ENCODE assay signal across 8 mouse cellular contexts in genomic region chr17:55931553-55932502, GRCm38 (mm10). TPM values are rescaled to one million over a fixed set of nuclear protein-coding genes. Genes with fewer than 3 reads are reported as not detected.
DNase-seq lines count a peak whose midpoint lies in the region; ATAC-seq and TF ChIP-seq lines count a peak whose summit lies in the region.

No protein-coding gene starts in this region.

- no peaks in the 10 kb centered on the region for H3K27me3 ChIP-seq in liver, adult 2 months (ENCODE audit: control insufficient read depth, insufficient read depth, low read length)
- H3K27me3 ChIP-seq in midbrain, postnatal 0 days (ENCODE audit: insufficient read depth, low read length) = no peaks in the 10 kb centered on the region
- no peaks in the 10 kb centered on the region for H3K27me3 ChIP-seq in stomach, embryonic 14.5 days (ENCODE audit: control insufficient read depth, insufficient read depth, low read length)

- peak; percentile 97 for ATAC-seq in midbrain, postnatal 0 days (ENCODE audit: low FRiP score)
- peak; percentile 95 for ATAC-seq in stomach, embryonic 14.5 days (ENCODE audit: insufficient number of reproducible peaks, insufficient read depth, low FRiP score, low read depth)

- no peaks in the 10 kb centered on the region for H3K4me1 ChIP-seq in liver, adult 2 months (ENCODE audit: control insufficient read depth, insufficient read depth, low read length)
- H3K4me1 ChIP-seq in midbrain, postnatal 0 days (ENCODE audit: insufficient read depth, low read length) = no peaks in the 10 kb centered on the region
- H3K4me1 ChIP-seq in stomach, embryonic 14.5 days (ENCODE audit: control insufficient read depth, insufficient read depth, low read length) = no peaks in the 10 kb centered on the region

- 1% methylated on average over 33 of the region's 33 CpGs for WGBS in liver, adult 2 months
- 3% methylated on average over 26 of the region's 33 CpGs for WGBS in midbrain, postnatal 0 days
- WGBS in stomach, embryonic 14.5 days = under 1% methylated on average over 33 of the region's 33 CpGs

- peak overlapping the region; percentile 17 for H3K27ac ChIP-seq in liver, adult 2 months (replicated peaks; ENCODE audit: insufficient read depth, low read depth, low read length)
- H3K27ac ChIP-seq in midbrain, postnatal 0 days (ENCODE audit: low read depth, low read length) = peak overlapping the region; percentile 90
- peak overlapping the region; percentile 35 for H3K27ac ChIP-seq in stomach, embryonic 14.5 days (ENCODE audit: low read length)

- H3K9me3 ChIP-seq in midbrain, postnatal 0 days (ENCODE audit: low read length) = no peaks in the 10 kb centered on the region
- no peaks in the 10 kb centered on the region for H3K9me3 ChIP-seq in stomach, embryonic 14.5 days (ENCODE audit: control insufficient read depth, low read depth, low read length)

- 0 out of 2 replicates have a peak, but pooled peaks have one; percentile 15 for TF ChIP-seq POLR2A in liver, adult 2 months (IDR thresholded peaks at IDR 0.05; ENCODE audit: extremely low read depth, insufficient read depth, low read length)

- H3K4me3 ChIP-seq in liver, adult 2 months (ENCODE audit: insufficient read depth, low read depth, low read length) = peak overlapping the region; percentile 71
- peak overlapping the region; percentile 56 for H3K4me3 ChIP-seq in midbrain, postnatal 0 days (ENCODE audit: low read depth, low read length)
- peak overlapping the region; percentile 55 for H3K4me3 ChIP-seq in stomach, embryonic 14.5 days (ENCODE audit: low read depth, low read length)

- peak overlapping the region; percentile 69 for H3K4me2 ChIP-seq in midbrain, postnatal 0 days (ENCODE audit: low read depth, low read length, poor library complexity, severe bottlenecking)
- peak overlapping the region; percentile 54 for H3K4me2 ChIP-seq in stomach, embryonic 14.5 days (replicated peaks; ENCODE audit: low read depth, low read length)

- H3K9ac ChIP-seq in liver, adult 2 months (ENCODE audit: low read depth, low read length) = peak overlapping the region; percentile 61
- H3K9ac ChIP-seq in midbrain, postnatal 0 days (replicated peaks; ENCODE audit: low read length, poor library complexity, severe bottlenecking) = peak overlapping the region; percentile 76
- H3K9ac ChIP-seq in stomach, embryonic 14.5 days (replicated peaks; ENCODE audit: low read depth, low read length) = peak overlapping the region; percentile 71

- peak; percentile 59 for DNase-seq in urinary bladder, postnatal 14 days (ENCODE audit: low spot score)
- DNase-seq in urinary bladder, postnatal 10 days (ENCODE audit: low spot score) = no peak
- peak; percentile 71 to 76 for DNase-seq in cerebellum, postnatal 25 days
- DNase-seq in frontal cortex, postnatal 14 days (ENCODE audit: low spot score in 2 of 2) = peak; percentile 60 to 64
- peak; percentile 77 for DNase-seq in kidney, adult 18-20 months
- DNase-seq in liver, adult 2 months (ENCODE audit: extremely low read depth, low read depth, low spot score) = peak; percentile 64
- peak; percentile 82 for DNase-seq in midbrain, postnatal 0 days (ENCODE audit: low spot score)

- H3K36me3 ChIP-seq in liver, adult 2 months (ENCODE audit: control insufficient read depth, insufficient read depth, low read length) = no peaks in the 10 kb centered on the region
- no peaks in the 10 kb centered on the region for H3K36me3 ChIP-seq in midbrain, postnatal 0 days (ENCODE audit: insufficient read depth, low read length)
- H3K36me3 ChIP-seq in stomach, embryonic 14.5 days (ENCODE audit: control insufficient read depth, insufficient read depth, low read length) = no peaks in the 10 kb centered on the region

- TF ChIP-seq CTCF in liver, adult 2 months (IDR thresholded peaks at IDR 0.05; ENCODE audit: low read depth, low read length) = no peak
- TF ChIP-seq CTCF in midbrain, postnatal 0 days (IDR thresholded peaks at IDR 0.05) = peak; percentile 51

- H3K79me2 ChIP-seq in liver, adult 2 months (ENCODE audit: control insufficient read depth, insufficient read depth, low read length) = no peaks in the 10 kb centered on the region

RNA-seq across cellular contexts. Expression of gene Zfp119b, which starts 17.5 kb away (rescaled TPM):
- total RNA-seq in liver, adult 2 months (2014; rRNA removed) = 3.1 and 4.3 TPM in 2 replicates
- 0.26 and 0.40 TPM in 2 replicates for polyA plus RNA-seq in liver, adult 2 months (2012; rRNA removed)
- total RNA-seq in midbrain, postnatal 0 days (2014; rRNA removed) = 2.8 and 3.5 TPM in 2 replicates
- 5.7 and 6.6 TPM in 2 replicates for polyA plus RNA-seq in midbrain, postnatal 0 days (2015; fragmentation: Nextera tagmentation; extraction: Ambion mirVana)
- 4.6 and 7.7 TPM in 2 replicates for polyA plus RNA-seq in stomach, embryonic 14.5 days (2014; fragmentation: Nextera tagmentation; extraction: Ambion mirVana)

RNA-seq across cellular contexts. Expression of gene Ebi3, which starts 20.6 kb away (rescaled TPM):
- 0.18 and 1.3 TPM in 2 replicates for total RNA-seq in liver, adult 2 months (2014; rRNA removed)
- 0.61 and 2.3 TPM in 2 replicates for polyA plus RNA-seq in liver, adult 2 months (2012; rRNA removed)
- 2.5 and 3.0 TPM in 2 replicates for total RNA-seq in midbrain, postnatal 0 days (2014; rRNA removed)
- 7.4 and 8.2 TPM in 2 replicates for polyA plus RNA-seq in midbrain, postnatal 0 days (2015; fragmentation: Nextera tagmentation; extraction: Ambion mirVana)
- 2.7 and 3.1 TPM in 2 replicates for polyA plus RNA-seq in stomach, embryonic 14.5 days (2014; fragmentation: Nextera tagmentation; extraction: Ambion mirVana)

RNA-seq across cellular contexts. Expression of gene Yju2, which starts 27.1 kb away (rescaled TPM):
- 3.6 and 4.1 TPM in 2 replicates for total RNA-seq in liver, adult 2 months (2014; rRNA removed)
- 3.4 and 4.1 TPM in 2 replicates for polyA plus RNA-seq in liver, adult 2 months (2012; rRNA removed)
- total RNA-seq in midbrain, postnatal 0 days (2014; rRNA removed) = 9.8 and 10.1 TPM in 2 replicates
- 14.6 and 16.1 TPM in 2 replicates for polyA plus RNA-seq in midbrain, postnatal 0 days (2015; fragmentation: Nextera tagmentation; extraction: Ambion mirVana)
- 20.8 and 21.8 TPM in 2 replicates for polyA plus RNA-seq in stomach, embryonic 14.5 days (2014; fragmentation: Nextera tagmentation; extraction: Ambion mirVana)

RNA-seq across cellular contexts. Expression of gene Shd, which starts 38.4 kb away (rescaled TPM):
- not detected in 2 replicates for total RNA-seq in liver, adult 2 months (2014; rRNA removed)
- 0.20 and 0.35 TPM in 2 replicates for polyA plus RNA-seq in liver, adult 2 months (2012; rRNA removed)
- 227 and 253 TPM in 2 replicates for total RNA-seq in midbrain, postnatal 0 days (2014; rRNA removed)
- 172 and 188 TPM in 2 replicates for polyA plus RNA-seq in midbrain, postnatal 0 days (2015; fragmentation: Nextera tagmentation; extraction: Ambion mirVana)
- 12.1 and 16.6 TPM in 2 replicates for polyA plus RNA-seq in stomach, embryonic 14.5 days (2014; fragmentation: Nextera tagmentation; extraction: Ambion mirVana)

RNA-seq across cellular contexts. Expression of gene Zfp959, which starts 39.9 kb away (rescaled TPM):
- total RNA-seq in liver, adult 2 months (2014; rRNA removed) = 5.8 and 8.3 TPM in 2 replicates
- 0.77 and 1.2 TPM in 2 replicates for polyA plus RNA-seq in liver, adult 2 months (2012; rRNA removed)
- total RNA-seq in midbrain, postnatal 0 days (2014; rRNA removed) = 7.0 and 9.6 TPM in 2 replicates
- polyA plus RNA-seq in midbrain, postnatal 0 days (2015; fragmentation: Nextera tagmentation; extraction: Ambion mirVana) = 7.2 and 9.1 TPM in 2 replicates
- 15.3 and 17.2 TPM in 2 replicates for polyA plus RNA-seq in stomach, embryonic 14.5 days (2014; fragmentation: Nextera tagmentation; extraction: Ambion mirVana)

Comparison
In these comparisons a context has a peak if more than half of its experiments do, and no peak if none do; other contexts are left out.
1. H3K27ac ChIP-seq: peak in every context shown above with its lines; median percentile 90 in midbrain, postnatal 0 days; 35 in stomach, embryonic 14.5 days; 17 in liver, adult 2 months.